Mouse (Mus musculus): ENCODE data around the gene Stt3a. TPM values are rescaled to one million over a fixed set of nuclear protein-coding genes. Genes with fewer than 3 reads are reported as not detected.

Gene Stt3a
- 25.4 TPM for polyA plus RNA-seq (2015; fragmentation: Illumina TruSeq; extraction: RNeasy Lipid Tissue Mini Kit (QIAGEN cat#74804); ENCODE audit: insufficient read depth, low read depth, low replicate concordance)

GRCm38 (mm10) chr9:36767203-36768143 is at the start of gene Stt3a:
TSS of gene Stt3a (minus strand) at chr9:36767679.

GRCm38 (mm10) chr9:36796781-36797555 is 29.5 kb upstream of the Stt3a start, which contains the start of gene Ei24:
TSS of gene Ei24 (minus strand) at chr9:36797393.

GRCm38 (mm10) chr9:36727034-36727755 is 40.3 kb downstream of the Stt3a start, which contains the start of gene Chek1:
TSS of gene Chek1 (minus strand) at chr9:36727065.

GRCm38 (mm10) chr9:36692920-36693319 is 74.6 kb downstream of the Stt3a start, which contains the start of gene Acrv1:
TSS of gene Acrv1 (plus strand) at chr9:36693220.

Other genes starting within 250 kb of the Stt3a start
- not detected for gene Gm5615, start 225.7 kb downstream of the Stt3a start, polyA plus RNA-seq (2015; fragmentation: Illumina TruSeq; extraction: RNeasy Lipid Tissue Mini Kit (QIAGEN cat#74804); ENCODE audit: insufficient read depth, low read depth, low replicate concordance)
- gene Gm17689, start 185.0 kb downstream of the Stt3a start, polyA plus RNA-seq (2015; fragmentation: Illumina TruSeq; extraction: RNeasy Lipid Tissue Mini Kit (QIAGEN cat#74804); ENCODE audit: insufficient read depth, low read depth, low replicate concordance): not detected
- not detected for gene A630095E13Rik, start 124.3 kb downstream of the Stt3a start, polyA plus RNA-seq (2015; fragmentation: Illumina TruSeq; extraction: RNeasy Lipid Tissue Mini Kit (QIAGEN cat#74804); ENCODE audit: insufficient read depth, low read depth, low replicate concordance)
- gene Acrv1, start 74.5 kb downstream of the Stt3a start, polyA plus RNA-seq (2015; fragmentation: Illumina TruSeq; extraction: RNeasy Lipid Tissue Mini Kit (QIAGEN cat#74804); ENCODE audit: insufficient read depth, low read depth, low replicate concordance): not detected
- 2.9 TPM for gene Chek1, start 40.6 kb downstream of the Stt3a start, polyA plus RNA-seq (2015; fragmentation: Illumina TruSeq; extraction: RNeasy Lipid Tissue Mini Kit (QIAGEN cat#74804); ENCODE audit: insufficient read depth, low read depth, low replicate concordance)
- 21.9 TPM for gene Ei24, start 29.7 kb upstream of the Stt3a start, polyA plus RNA-seq (2015; fragmentation: Illumina TruSeq; extraction: RNeasy Lipid Tissue Mini Kit (QIAGEN cat#74804); ENCODE audit: insufficient read depth, low read depth, low replicate concordance)
- gene Fez1, start 54.2 kb upstream of the Stt3a start, polyA plus RNA-seq (2015; fragmentation: Illumina TruSeq; extraction: RNeasy Lipid Tissue Mini Kit (QIAGEN cat#74804); ENCODE audit: insufficient read depth, low read depth, low replicate concordance): 1.1 TPM

All from pancreas, adult 10 weeks (tissue).